Mouse (Mus musculus) ES-E14 (cell line): Measurements from ENCODE around the gene Ccnb1.

Source experiments
- CHD2 ChIP-seq: IDR thresholded peaks from 2 replicates; pipeline ENCODE4 v1.6.1; 2014; ENCODE audit warnings: mild to moderate bottlenecking, low read depth, low read length, inconsistent platforms
- HCFC1 ChIP-seq: IDR thresholded peaks from 2 replicates; pipeline ENCODE4 v1.6.1; 2012; ENCODE audit warnings: low read length, inconsistent platforms, borderline replicate concordance; ENCODE audit not compliant: insufficient read depth
- MAFK ChIP-seq: IDR thresholded peaks from 2 replicates; pipeline ENCODE4 v1.6.1; 2014; ENCODE audit warnings: mild to moderate bottlenecking, low read depth, low read length, inconsistent platforms; ENCODE audit not compliant: insufficient read depth
- ZNF384 ChIP-seq: IDR thresholded peaks from 2 replicates; pipeline ENCODE4 v1.6.1; 2012; ENCODE audit warnings: low read depth, low read length, inconsistent platforms

- TF ChIP-seq MAFK (no peak), CHD2 (no peak), ZNF384 (no peak), HCFC1 (no peak)
These were observed 10.3 kb downstream of the Ccnb1 start for GRCm38 (mm10) chr13:100776056-100776419.
